8 mouse cellular contexts compared by ENCODE assay signal in genomic region chr19:4231253-4232185, GRCm38 (mm10). TPM values are rescaled to one million over a fixed set of nuclear protein-coding genes. Genes with fewer than 3 reads are reported as not detected.
DNase-seq lines count a peak whose midpoint lies in the region; ATAC-seq lines count a peak whose summit lies in the region.

Gene Pold4, plus strand, starts transcription at chr19:4231899.

- peak; percentile 73 for ATAC-seq in intestine, embryonic 14.5 days (replicated peaks; ENCODE audit: low FRiP score, low TSS enrichment, low read depth)

- intact Hi-C loops in gastrocnemius, postnatal 14 days (cut with DNase I; ENCODE audit: low total_unique reads) = no loop called here
- intact Hi-C loops in left cerebral cortex, postnatal 14 days (cut with DNase I) = no loop called here

- H3K4me1 ChIP-seq in intestine, embryonic 14.5 days (replicated peaks; ENCODE audit: control insufficient read depth, insufficient read depth, low read length) = peaks cover 21% of the 10 kb centered on the region

- H3K27ac ChIP-seq in intestine, embryonic 14.5 days (ENCODE audit: low read depth) = peak within 1 kb of the TSS; percentile 82

- peak within 1 kb of the TSS; percentile 66 for H3K4me2 ChIP-seq in intestine, embryonic 14.5 days (ENCODE audit: low read length)

- DNase-seq in adrenal gland, adult (ENCODE audit: inconsistent age in 2 of 2, low spot score in 1 of 2) = peak; percentile 98 to 99
- DNase-seq in embryo, embryonic 10.5 days (ENCODE audit: low spot score) = peak; percentile 97
- DNase-seq in gastrocnemius, postnatal 14 days = peak; percentile 99
- DNase-seq in intestine, embryonic 14.5 days (ENCODE audit: low spot score) = peak; percentile 94
- peak; percentile 98 to 99 for DNase-seq in left cerebral cortex, postnatal 14 days (ENCODE audit: low spot score in 2 of 2)
- DNase-seq in mesoderm, embryonic 11.5 days (ENCODE audit: low read depth, low spot score) = peak; percentile 93
- peak; percentile 97 to 98 for DNase-seq in right cerebral cortex, postnatal 36 days (ENCODE audit: low spot score in 2 of 2)
- peak; percentile 93 for DNase-seq in yolk sac, embryonic 10.5 days (ENCODE audit: low spot score)

- H3K27me3 ChIP-seq in intestine, embryonic 14.5 days (replicated peaks; ENCODE audit: control insufficient read depth, insufficient read depth, low read length) = no peaks in the 10 kb centered on the region

- peak within 1 kb of the TSS; percentile 62 for H3K4me3 ChIP-seq in intestine, embryonic 14.5 days (ENCODE audit: low read depth, low read length)

- 13% methylated on average over 25 of the region's 26 CpGs for WGBS in intestine, embryonic 14.5 days

- no peaks in the 10 kb centered on the region for H3K9me3 ChIP-seq in intestine, embryonic 14.5 days (ENCODE audit: control insufficient read depth, low read length)

- peak within 1 kb of the TSS; percentile 48 for H3K9ac ChIP-seq in intestine, embryonic 14.5 days (ENCODE audit: low read length)

- no peaks in the 10 kb centered on the region for H3K36me3 ChIP-seq in intestine, embryonic 14.5 days (ENCODE audit: control insufficient read depth, insufficient read depth, low read length)

RNA-seq across cellular contexts. Expression of gene Pold4, which starts in this region (rescaled TPM):
- total RNA-seq in gastrocnemius, postnatal 14 days (2021) = 10 to 100 TPM; 21.4 to 22.7 TPM
- polyA plus RNA-seq in intestine, embryonic 14.5 days (2014; fragmentation: Nextera tagmentation; extraction: Ambion mirVana) = 30.8 and 30.9 TPM in 2 replicates
- 10 to 100 TPM; 16.2 to 16.9 TPM for total RNA-seq in left cerebral cortex, postnatal 14 days (2021)

Comparison
In these comparisons a context has a peak if more than half of its experiments do, and no peak if none do; other contexts are left out.
1. Peak in every context shown above with its lines: DNase-seq, ATAC-seq, H3K4me3 ChIP-seq and H3K27ac ChIP-seq.